Mouse (Mus musculus): Measurements from ENCODE around the gene Prim2. TPM values are rescaled to one million over a fixed set of nuclear protein-coding genes. Genes with fewer than 3 reads are reported as not detected.

Gene Prim2
- polyA plus RNA-seq, 1 experiment from 2014 or later, result 40.7 TPM

DNA sequence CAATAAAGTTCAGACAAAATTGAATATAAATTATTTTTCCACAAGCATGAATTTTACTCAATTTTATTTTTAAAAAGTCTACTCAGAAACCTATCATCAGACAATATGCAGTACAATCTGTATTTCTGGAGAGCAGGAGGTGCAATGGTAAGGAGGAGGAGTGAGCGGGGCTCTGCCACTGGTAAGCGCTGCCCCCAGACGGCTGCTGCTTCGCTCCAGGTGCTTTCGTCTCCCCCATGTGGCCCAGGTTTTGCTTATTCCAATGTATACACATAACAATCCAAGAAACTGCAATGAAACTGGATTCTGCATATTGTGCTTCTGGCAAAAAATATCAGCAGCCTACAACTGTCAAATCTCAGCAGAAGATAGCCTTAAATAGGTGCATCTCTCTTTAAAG is 146.4 kb downstream of the Prim2 start:
- Histone ChIP-seq H3K4me1 (ENCODE audit: control insufficient read depth, insufficient read depth, low read length) (0 out of 2 replicates have a peak, but pooled peaks cover 5% of the 10 kb centered on the region), H3K27me3 (ENCODE audit: control insufficient read depth, insufficient read depth, low read length) (no peaks in the 10 kb centered on the region), H3K27ac (ENCODE audit: low read length) (no peak overlapping the region), H3K36me3 (ENCODE audit: control insufficient read depth, insufficient read depth, low read length) (no peaks in the 10 kb centered on the region), H3K9me3 (ENCODE audit: control insufficient read depth, low read depth, low read length) (no peaks in the 10 kb centered on the region), H3K4me2 (replicated peaks; ENCODE audit: low read depth, low read length) (no peak overlapping the region), H3K9ac (replicated peaks; ENCODE audit: low read depth, low read length) (no peak overlapping the region), H3K4me3 (ENCODE audit: low read depth, low read length) (no peak overlapping the region)
- WGBS, result 86% methylated on average over 5 of the region's 5 CpGs
- no peak for ATAC-seq (ENCODE audit: insufficient number of reproducible peaks, insufficient read depth, low FRiP score, low read depth)

DNA sequence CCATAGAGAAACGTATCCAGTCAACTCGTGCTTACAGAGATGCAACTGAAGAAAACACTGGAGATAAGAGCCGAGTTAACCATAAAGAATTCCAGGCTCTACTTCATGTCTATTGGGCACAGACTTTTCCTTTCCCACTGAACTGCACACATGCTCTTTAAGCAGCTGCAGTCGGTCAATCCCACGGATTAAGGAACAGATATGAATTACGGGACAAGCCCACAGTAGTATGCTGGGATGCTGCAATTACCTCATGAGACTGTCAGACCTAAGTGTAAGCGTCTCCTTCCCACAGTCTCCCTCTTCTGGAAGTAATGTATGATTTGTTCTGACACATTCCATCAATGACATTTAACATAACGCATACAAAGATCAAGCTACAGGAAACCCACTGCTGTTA is 154.5 kb downstream of the Prim2 start:
- Histone ChIP-seq H3K27me3 (ENCODE audit: control insufficient read depth, insufficient read depth, low read length) (no peaks in the 10 kb centered on the region), H3K9ac (replicated peaks; ENCODE audit: low read depth, low read length) (no peak overlapping the region), H3K27ac (ENCODE audit: low read length) (no peak overlapping the region), H3K4me2 (replicated peaks; ENCODE audit: low read depth, low read length) (no peak overlapping the region), H3K4me3 (ENCODE audit: low read depth, low read length) (no peak overlapping the region), H3K9me3 (ENCODE audit: control insufficient read depth, low read depth, low read length) (no peaks in the 10 kb centered on the region), H3K36me3 (ENCODE audit: control insufficient read depth, insufficient read depth, low read length) (no peaks in the 10 kb centered on the region), H3K4me1 (ENCODE audit: control insufficient read depth, insufficient read depth, low read length) (no peaks in the 10 kb centered on the region)
- no peak for ATAC-seq (ENCODE audit: insufficient number of reproducible peaks, insufficient read depth, low FRiP score, low read depth)
- WGBS, result 64% methylated on average over 8 of the region's 8 CpGs

DNA sequence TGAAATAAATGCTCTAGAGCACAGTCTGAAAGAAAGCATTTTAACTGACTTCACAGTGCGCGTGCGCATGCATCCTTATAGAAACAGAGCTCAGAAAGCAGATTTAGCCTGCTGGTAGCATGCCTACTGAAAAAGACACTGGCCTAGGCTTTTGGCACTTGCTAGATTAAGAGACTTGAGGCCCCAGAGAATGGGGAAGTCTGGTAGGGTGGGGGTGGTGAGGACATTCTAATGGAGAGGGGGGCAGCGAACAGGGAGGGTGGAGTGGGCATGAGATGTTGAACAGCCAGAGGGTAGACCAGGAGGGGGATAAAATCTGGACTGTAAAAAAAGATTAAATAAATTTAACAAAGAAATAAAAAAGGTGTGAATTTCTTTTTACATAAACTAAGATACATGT is 158.3 kb downstream of the Prim2 start:
- Histone ChIP-seq H3K36me3 (ENCODE audit: control insufficient read depth, insufficient read depth, low read length) (no peaks in the 10 kb centered on the region), H3K9ac (replicated peaks; ENCODE audit: low read depth, low read length) (no peak overlapping the region), H3K4me2 (replicated peaks; ENCODE audit: low read depth, low read length) (no peak overlapping the region), H3K27ac (ENCODE audit: low read length) (no peak overlapping the region), H3K4me3 (ENCODE audit: low read depth, low read length) (no peak overlapping the region), H3K9me3 (ENCODE audit: control insufficient read depth, low read depth, low read length) (no peaks in the 10 kb centered on the region), H3K4me1 (ENCODE audit: control insufficient read depth, insufficient read depth, low read length) (no peaks in the 10 kb centered on the region), H3K27me3 (ENCODE audit: control insufficient read depth, insufficient read depth, low read length) (no peaks in the 10 kb centered on the region)
- 85% methylated on average over 4 of the region's 4 CpGs for WGBS
- no peak for ATAC-seq (ENCODE audit: insufficient number of reproducible peaks, insufficient read depth, low FRiP score, low read depth)

DNA sequence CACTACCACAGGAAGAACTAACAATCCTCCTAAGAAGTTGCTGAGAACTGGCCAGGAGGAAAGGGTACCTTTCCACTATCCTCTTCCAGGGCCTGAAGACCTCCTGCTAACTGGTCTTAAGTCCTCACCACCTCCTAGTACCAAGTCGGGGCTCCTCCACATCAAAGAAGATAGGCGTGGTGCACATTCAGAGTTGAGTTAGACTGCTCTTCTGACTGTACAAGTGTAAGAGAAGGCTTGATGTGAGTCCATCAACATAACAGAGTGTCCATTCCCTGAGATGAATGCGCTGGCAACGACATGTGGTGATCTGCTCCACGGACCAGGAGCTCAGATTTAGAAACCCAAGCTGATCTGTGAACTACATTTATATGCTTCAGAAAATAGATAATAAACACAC is 165.2 kb downstream of the Prim2 start:
- ATAC-seq (ENCODE audit: insufficient number of reproducible peaks, insufficient read depth, low FRiP score, low read depth), result no peak
- WGBS, result 90% methylated on average over 5 of the region's 5 CpGs
- no peaks in the 10 kb centered on the region for H3K4me1 ChIP-seq (ENCODE audit: control insufficient read depth, insufficient read depth, low read length)
- no peak overlapping the region for H3K4me2 ChIP-seq (replicated peaks; ENCODE audit: low read depth, low read length)
- H3K9me3 ChIP-seq (ENCODE audit: control insufficient read depth, low read depth, low read length), result no peaks in the 10 kb centered on the region
- H3K9ac ChIP-seq (replicated peaks; ENCODE audit: low read depth, low read length), result no peak overlapping the region
- H3K27ac ChIP-seq (ENCODE audit: low read length), result no peak overlapping the region
- H3K36me3 ChIP-seq (ENCODE audit: control insufficient read depth, insufficient read depth, low read length), result no peaks in the 10 kb centered on the region; the same call in 1 of the 2 replicates
- no peaks in the 10 kb centered on the region for H3K27me3 ChIP-seq (ENCODE audit: control insufficient read depth, insufficient read depth, low read length)
- H3K4me3 ChIP-seq (ENCODE audit: low read depth, low read length), result no peak overlapping the region

DNA sequence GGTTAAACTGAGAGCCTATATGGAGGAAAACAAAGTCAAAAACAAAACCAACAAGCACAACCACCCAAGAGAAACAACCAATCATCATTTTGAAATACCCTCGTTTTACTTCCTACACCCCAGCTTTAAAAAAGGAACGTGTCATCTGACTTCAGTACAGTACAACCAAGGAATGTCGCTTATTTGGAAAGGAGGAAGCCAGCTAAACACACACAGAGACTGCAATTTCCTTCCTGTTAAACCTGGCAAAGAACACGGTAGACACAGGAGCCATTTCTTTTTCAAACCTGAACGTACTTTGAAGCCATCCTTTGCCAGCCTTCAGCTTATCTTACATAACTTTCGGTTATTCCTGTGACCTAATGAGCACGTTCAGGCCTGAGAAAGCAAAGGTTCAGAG is 166.7 kb downstream of the Prim2 start:
- Histone ChIP-seq H3K36me3 (ENCODE audit: control insufficient read depth, insufficient read depth, low read length) (no peaks in the 10 kb centered on the region; the same call in 1 of the 2 replicates), H3K9ac (replicated peaks; ENCODE audit: low read depth, low read length) (no peak overlapping the region), H3K27me3 (ENCODE audit: control insufficient read depth, insufficient read depth, low read length) (no peaks in the 10 kb centered on the region), H3K4me3 (ENCODE audit: low read depth, low read length) (no peak overlapping the region), H3K4me2 (replicated peaks; ENCODE audit: low read depth, low read length) (no peak overlapping the region), H3K9me3 (ENCODE audit: control insufficient read depth, low read depth, low read length) (no peaks in the 10 kb centered on the region), H3K27ac (ENCODE audit: low read length) (no peak overlapping the region), H3K4me1 (ENCODE audit: control insufficient read depth, insufficient read depth, low read length) (no peaks in the 10 kb centered on the region)
- no peak for ATAC-seq (ENCODE audit: insufficient number of reproducible peaks, insufficient read depth, low FRiP score, low read depth)
- WGBS, result 73% methylated on average over 7 of the region's 7 CpGs

DNA sequence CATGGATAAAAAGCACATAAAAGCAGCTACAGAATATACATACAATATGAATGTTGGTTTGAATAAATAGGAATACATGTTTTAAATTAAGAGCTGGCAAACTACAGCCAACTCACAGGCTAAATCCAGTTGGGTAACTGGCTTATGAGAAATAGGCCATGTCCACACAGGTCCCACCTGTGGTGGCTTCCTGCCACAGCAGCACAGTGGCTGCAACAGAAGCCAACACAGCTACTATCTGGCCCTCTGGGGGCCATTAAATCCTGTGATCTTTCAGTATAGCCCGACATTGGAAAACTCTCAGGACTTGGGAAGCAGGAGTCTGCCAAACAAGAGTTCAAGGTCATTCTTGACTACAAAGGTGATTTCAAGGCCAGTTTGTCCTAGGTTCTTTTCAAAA is 167.3 kb downstream of the Prim2 start:
- no peak for ATAC-seq (ENCODE audit: insufficient number of reproducible peaks, insufficient read depth, low FRiP score, low read depth)
- no peaks in the 10 kb centered on the region for H3K27me3 ChIP-seq (ENCODE audit: control insufficient read depth, insufficient read depth, low read length)
- no peak overlapping the region for H3K9ac ChIP-seq (replicated peaks; ENCODE audit: low read depth, low read length)
- no peaks in the 10 kb centered on the region for H3K4me1 ChIP-seq (ENCODE audit: control insufficient read depth, insufficient read depth, low read length)
- no peaks in the 10 kb centered on the region for H3K9me3 ChIP-seq (ENCODE audit: control insufficient read depth, low read depth, low read length)
- H3K27ac ChIP-seq (ENCODE audit: low read length), result no peak overlapping the region
- H3K4me2 ChIP-seq (replicated peaks; ENCODE audit: low read depth, low read length), result no peak overlapping the region
- 63% methylated on average over 1 of the region's 1 CpGs for WGBS
- no peak overlapping the region for H3K4me3 ChIP-seq (ENCODE audit: low read depth, low read length)
- H3K36me3 ChIP-seq (ENCODE audit: control insufficient read depth, insufficient read depth, low read length), result no peaks in the 10 kb centered on the region; the same call in 1 of the 2 replicates

DNA sequence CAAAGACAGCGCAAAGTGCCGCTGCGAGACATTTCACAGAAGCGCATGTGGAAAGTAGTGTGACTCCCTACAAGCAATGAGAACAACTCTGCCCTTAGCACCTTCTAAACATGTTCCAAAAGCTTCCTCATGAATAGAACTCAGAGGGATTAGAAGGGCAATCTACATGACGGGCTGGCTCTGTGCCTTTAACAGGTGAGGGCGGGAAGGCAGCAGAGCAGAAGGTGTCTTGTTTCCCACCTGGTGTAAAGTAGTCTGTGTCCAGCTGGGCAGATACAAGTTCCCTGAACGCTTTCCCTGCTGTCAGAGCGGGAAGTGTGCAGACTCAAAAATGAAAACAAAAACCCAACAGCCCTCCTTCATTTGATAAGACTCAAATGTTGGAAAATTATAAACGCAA is 169.5 kb downstream of the Prim2 start:
- H3K27ac ChIP-seq (ENCODE audit: low read length), result no peak overlapping the region
- no peak overlapping the region for H3K9ac ChIP-seq (replicated peaks; ENCODE audit: low read depth, low read length)
- H3K27me3 ChIP-seq (ENCODE audit: control insufficient read depth, insufficient read depth, low read length), result no peaks in the 10 kb centered on the region
- no peak overlapping the region for H3K4me3 ChIP-seq (ENCODE audit: low read depth, low read length)
- no peak overlapping the region for H3K4me2 ChIP-seq (replicated peaks; ENCODE audit: low read depth, low read length)
- no peak for ATAC-seq (ENCODE audit: insufficient number of reproducible peaks, insufficient read depth, low FRiP score, low read depth)
- 60% methylated on average over 9 of the region's 9 CpGs for WGBS
- H3K36me3 ChIP-seq (ENCODE audit: control insufficient read depth, insufficient read depth, low read length), result no peaks in the 10 kb centered on the region; the same call in 1 of the 2 replicates
- no peaks in the 10 kb centered on the region for H3K4me1 ChIP-seq (ENCODE audit: control insufficient read depth, insufficient read depth, low read length)
- no peaks in the 10 kb centered on the region for H3K9me3 ChIP-seq (ENCODE audit: control insufficient read depth, low read depth, low read length)

DNA sequence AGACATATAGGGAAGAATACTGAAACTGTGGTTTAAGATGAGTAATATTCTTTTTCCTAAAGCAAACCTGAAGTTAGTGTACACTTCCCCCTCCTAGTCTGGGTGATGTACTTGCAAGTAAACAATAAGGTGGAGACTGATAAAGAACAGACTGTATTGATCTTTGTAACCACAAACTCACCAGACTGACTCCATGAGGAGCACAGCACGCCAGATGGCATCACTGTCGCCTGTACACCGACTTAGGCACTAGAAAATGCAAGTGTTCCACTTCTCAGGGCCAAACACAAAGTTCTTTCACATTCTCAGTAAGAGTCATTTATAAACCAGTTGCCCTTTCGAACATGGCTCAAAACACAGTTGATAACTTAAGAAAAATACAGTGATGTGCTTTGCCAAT is 170.0 kb downstream of the Prim2 start:
- WGBS, result 75% methylated on average over 4 of the region's 4 CpGs
- no peak for ATAC-seq (ENCODE audit: insufficient number of reproducible peaks, insufficient read depth, low FRiP score, low read depth)
- no peaks in the 10 kb centered on the region for H3K27me3 ChIP-seq (ENCODE audit: control insufficient read depth, insufficient read depth, low read length)

DNA sequence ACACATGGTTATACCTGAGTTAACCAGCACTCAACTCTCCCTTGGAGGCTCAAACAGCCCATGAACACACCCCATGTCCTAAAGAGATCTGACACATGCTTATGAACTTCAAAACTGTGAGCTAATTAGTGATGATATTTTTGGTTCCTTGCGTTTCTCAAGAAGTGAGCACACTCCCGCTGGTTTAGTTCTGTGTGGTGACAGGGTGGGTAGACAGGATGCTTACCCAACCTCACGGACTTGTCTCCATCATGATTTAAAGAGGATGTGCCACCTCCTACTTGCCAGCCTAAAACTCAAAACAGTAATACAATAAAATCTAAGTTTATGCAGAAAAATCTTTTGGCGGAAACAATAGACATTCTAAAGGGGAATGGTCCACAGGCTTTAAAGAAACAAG is 173.5 kb downstream of the Prim2 start:
- H3K4me3 ChIP-seq (ENCODE audit: low read depth, low read length), result no peak overlapping the region
- H3K27me3 ChIP-seq (ENCODE audit: control insufficient read depth, insufficient read depth, low read length), result no peaks in the 10 kb centered on the region
- H3K36me3 ChIP-seq (ENCODE audit: control insufficient read depth, insufficient read depth, low read length), result no peaks in the 10 kb centered on the region
- H3K9me3 ChIP-seq (ENCODE audit: control insufficient read depth, low read depth, low read length), result no peaks in the 10 kb centered on the region
- H3K4me2 ChIP-seq (replicated peaks; ENCODE audit: low read depth, low read length), result no peak overlapping the region
- no peak overlapping the region for H3K27ac ChIP-seq (ENCODE audit: low read length)
- H3K4me1 ChIP-seq (ENCODE audit: control insufficient read depth, insufficient read depth, low read length), result no peaks in the 10 kb centered on the region
- WGBS, result 80% methylated on average over 4 of the region's 4 CpGs
- no peak for ATAC-seq (ENCODE audit: insufficient number of reproducible peaks, insufficient read depth, low FRiP score, low read depth)
- no peak overlapping the region for H3K9ac ChIP-seq (replicated peaks; ENCODE audit: low read depth, low read length)

More for the DNA sequence above, 170.0 kb downstream of the Prim2 start:
- Histone ChIP-seq H3K4me2 (replicated peaks; ENCODE audit: low read depth, low read length) (no peak overlapping the region), H3K36me3 (ENCODE audit: control insufficient read depth, insufficient read depth, low read length) (no peaks in the 10 kb centered on the region; the same call in 1 of the 2 replicates), H3K27ac (ENCODE audit: low read length) (no peak overlapping the region), H3K4me3 (ENCODE audit: low read depth, low read length) (no peak overlapping the region), H3K4me1 (ENCODE audit: control insufficient read depth, insufficient read depth, low read length) (no peaks in the 10 kb centered on the region), H3K9ac (replicated peaks; ENCODE audit: low read depth, low read length) (no peak overlapping the region), H3K9me3 (ENCODE audit: control insufficient read depth, low read depth, low read length) (no peaks in the 10 kb centered on the region)
